Mouse (Mus musculus): ENCODE measurements around the gene Kcnn1.
"Not testable (repeated sequence)": the region's sequence is repeated elsewhere in the genome, so short reads cannot be mapped to it uniquely, and the experiment has no call there.

Kcnn1 gene

DNA sequence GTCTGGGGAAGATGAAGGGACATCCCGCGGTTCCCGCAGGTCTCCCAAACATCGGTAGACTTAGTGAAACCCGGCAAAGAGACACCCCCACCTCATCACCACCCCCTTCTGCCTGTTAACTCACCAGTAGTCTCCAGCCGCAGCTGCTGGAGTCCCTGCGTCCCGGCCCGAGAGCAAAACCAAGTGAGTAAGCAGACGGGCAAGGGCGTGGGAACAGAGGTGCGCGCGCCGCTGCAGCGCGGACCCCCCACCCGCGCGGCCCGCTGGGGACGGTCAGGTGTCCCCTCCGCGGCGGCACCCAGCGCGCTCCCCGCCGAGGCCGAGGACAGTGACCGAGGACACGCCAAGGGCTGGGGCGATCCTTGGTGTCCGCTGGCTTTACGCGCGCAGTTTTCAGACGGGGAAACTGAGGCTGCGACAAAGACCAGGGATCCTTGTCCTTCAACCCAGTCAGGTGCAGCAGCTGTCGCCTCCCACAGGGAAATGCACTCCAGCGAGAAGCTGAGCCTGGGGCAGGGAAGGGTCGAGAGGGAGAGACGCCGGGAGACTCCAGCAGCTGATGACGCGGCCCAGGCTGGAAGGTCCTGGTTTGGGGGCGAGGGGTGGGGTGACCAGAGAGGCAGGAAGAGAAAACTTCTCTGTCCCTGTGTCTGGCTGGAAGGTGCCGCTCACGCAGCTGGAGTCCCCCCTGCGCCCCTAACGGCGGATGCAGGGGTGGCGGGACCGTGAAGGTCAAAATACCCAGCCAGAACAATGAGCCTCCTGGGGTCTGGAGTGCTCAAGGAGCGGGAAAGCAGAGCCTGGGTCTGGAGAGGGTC lies at the start of gene Kcnn1:
Kcnn1 (minus strand) TSS at position 435 of the 818 bp plus-strand sequence.
- no peak for DNase-seq (ENCODE audit: extremely low spot score, low read depth, low spot score)

DNA sequence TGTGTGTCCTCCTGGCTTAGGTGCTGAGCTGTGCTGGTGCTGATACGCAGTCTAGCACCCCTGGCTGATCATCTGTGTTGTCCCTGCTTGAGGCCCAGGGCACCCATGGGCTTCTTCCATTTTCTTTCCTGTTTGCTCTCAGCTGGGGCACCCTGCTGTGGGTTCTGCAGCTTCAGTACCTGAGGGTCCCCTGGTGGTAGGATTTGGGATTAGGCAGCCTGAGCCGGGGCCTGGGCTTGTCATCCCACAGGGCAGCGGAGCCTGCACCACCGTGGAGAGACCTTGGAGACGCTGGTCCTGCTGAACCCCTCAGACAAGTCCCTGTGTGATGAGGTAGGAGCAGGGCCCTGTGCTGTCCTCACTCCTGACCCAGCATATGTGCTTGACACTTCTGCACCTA lies 48.5 kb upstream of the Kcnn1 start:
- DNase-seq (ENCODE audit: extremely low spot score, low read depth, low spot score): no peak

DNA sequence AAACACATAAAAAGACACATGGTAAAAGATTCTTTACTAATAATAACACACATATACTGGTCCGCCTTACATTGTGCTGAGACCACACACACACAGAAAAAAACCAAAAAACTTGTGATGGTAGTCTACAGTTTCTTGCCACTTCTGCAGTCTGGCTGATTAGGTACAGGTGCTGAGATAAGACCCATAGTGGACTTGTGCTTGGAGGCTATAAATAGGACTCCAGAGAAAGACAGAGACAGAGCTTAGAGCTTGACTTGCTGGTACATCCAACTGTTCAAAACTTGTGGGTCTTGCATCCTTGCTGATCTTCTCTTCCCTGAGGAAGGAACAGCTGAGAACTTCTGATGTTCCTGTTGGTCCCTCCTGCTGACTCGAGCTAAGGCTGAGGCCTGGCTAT lies 44.5 kb upstream of the Kcnn1 start:
- no peak for DNase-seq (ENCODE audit: extremely low spot score, low read depth, low spot score)

GRCm38 (mm10) chr8:70905831-70906736 lies 43.0 kb upstream of the Kcnn1 start, which contains the start of gene Map1s:
Gene Map1s (plus strand): TSS chr8:70905932.
- no peak for DNase-seq (ENCODE audit: extremely low spot score, low read depth, low spot score)

- no peak for DNase-seq (ENCODE audit: extremely low spot score, low read depth, low spot score)
These were observed 42.4 kb upstream of the Kcnn1 start for GRCm38 (mm10) chr8:70905463-70905830.

DNA sequence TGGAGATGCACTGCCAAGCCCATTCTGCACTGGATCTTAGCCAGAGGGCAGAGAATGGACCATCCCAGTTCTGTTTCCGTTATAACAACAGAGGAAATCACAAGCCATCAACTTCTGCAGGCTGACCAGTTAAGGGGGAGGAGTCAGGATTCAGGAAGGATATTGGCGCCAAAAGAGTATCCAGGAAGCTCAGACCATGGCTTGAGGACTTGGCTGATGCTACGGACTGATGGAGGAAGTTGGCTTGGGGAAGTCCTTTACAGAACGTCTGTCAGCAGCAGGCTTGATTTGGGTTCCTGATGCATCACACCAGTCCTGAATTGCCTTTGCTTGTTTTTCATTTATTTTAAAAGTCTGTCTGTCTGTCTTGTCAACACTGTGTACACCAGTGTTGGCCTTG lies 41.5 kb upstream of the Kcnn1 start:
- DNase-seq (ENCODE audit: extremely low spot score, low read depth, low spot score): no peak

- no peak for DNase-seq (ENCODE audit: extremely low spot score, low read depth, low spot score)
These were observed 40.5 kb upstream of the Kcnn1 start for GRCm38 (mm10) chr8:70903582-70903981.

- no peak for DNase-seq (ENCODE audit: extremely low spot score, low read depth, low spot score)
These were observed 40.1 kb upstream of the Kcnn1 start for GRCm38 (mm10) chr8:70903112-70903511.

DNA sequence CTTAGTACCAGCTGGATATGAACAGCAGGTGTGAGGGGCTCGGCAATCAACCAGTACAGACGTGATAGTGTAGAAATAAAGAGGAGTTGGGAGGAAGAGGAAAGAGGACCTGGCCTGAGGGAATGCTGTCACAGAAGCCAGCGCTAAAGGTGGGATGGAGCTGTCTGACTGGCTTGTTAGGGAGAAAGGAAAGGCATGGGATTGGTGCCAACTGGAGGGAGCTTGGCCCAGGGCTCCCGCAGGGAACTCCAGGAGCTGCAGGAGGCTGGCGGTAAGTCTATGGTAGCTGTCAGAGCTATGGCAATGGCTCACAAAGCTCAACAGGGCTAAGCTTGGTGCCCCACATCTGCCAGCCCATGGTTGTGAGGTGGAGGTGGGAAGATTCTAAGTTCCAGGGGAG lies 39.2 kb upstream of the Kcnn1 start:
- no peak for DNase-seq (ENCODE audit: extremely low spot score, low read depth, low spot score)

- DNase-seq (ENCODE audit: extremely low spot score, low read depth, low spot score): no peak
These were observed 37.9 kb upstream of the Kcnn1 start for GRCm38 (mm10) chr8:70900872-70901387.

DNA sequence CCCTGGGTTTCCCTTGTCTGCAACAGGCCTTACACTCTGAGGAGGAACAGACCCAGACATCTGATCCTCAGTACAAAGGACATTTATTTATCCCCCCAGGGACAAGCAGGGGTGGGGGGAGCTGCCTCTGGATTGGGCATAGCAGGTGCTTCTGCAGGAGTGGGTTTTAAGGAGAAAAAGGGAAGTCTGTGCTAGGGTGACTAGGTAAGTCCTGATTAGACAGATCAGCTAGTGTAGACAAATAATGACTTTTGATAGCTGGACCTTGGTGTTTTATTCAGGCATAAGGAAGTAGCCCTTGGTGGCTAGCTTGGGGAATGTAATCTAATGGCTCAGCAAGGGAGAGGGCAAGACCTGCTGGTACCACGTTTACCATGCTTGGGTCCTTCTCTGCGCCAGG lies 36.2 kb upstream of the Kcnn1 start:
- DNase-seq (ENCODE audit: extremely low spot score, low read depth, low spot score): no peak

- no peak for DNase-seq (ENCODE audit: extremely low spot score, low read depth, low spot score)
These were observed 35.7 kb upstream of the Kcnn1 start for GRCm38 (mm10) chr8:70898661-70899198.

GRCm38 (mm10) chr8:70897681-70898413 lies 34.8 kb upstream of the Kcnn1 start:
- peak; percentile 86 for DNase-seq (ENCODE audit: extremely low spot score, low read depth, low spot score)

GRCm38 (mm10) chr8:70897021-70897680 lies 34.1 kb upstream of the Kcnn1 start, which contains the start of gene Rpl18a:
Gene Rpl18a (minus strand): TSS chr8:70897412.
- peak; percentile 94 for DNase-seq (ENCODE audit: extremely low spot score, low read depth, low spot score)

DNA sequence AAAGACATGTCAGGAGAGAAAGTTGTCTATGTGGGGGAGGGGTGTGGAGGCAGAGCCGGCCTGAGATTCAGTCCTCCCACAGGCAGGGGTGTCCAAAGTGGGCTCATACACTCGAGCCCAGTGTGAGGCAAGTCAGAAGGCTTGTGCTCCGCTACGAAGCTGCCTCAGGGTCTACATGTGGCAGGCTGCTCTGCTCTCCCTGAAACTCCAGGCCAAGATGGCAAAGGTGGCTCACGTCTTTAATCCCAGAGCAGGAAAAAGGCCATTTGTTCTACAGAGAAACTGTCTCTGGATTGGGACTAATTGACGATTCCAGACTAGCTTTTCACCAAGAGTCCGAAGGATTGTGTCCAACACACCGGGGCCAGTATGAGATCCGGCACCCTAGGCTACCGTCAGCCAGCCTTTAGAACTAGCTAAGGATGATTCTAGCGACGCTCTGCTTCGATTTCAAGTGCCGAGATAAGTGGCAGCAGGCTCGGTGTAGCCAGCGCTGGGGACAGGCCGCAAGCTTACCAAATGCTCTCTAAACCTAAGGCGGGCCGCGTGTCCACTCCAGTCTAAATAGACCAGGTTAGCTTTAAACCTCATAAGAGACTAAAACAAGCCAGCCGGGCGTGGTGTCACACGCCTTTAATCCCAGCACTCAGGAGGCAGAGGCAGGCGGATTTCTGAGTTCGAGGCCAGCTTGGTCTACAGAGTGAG lies 33.4 kb upstream of the Kcnn1 start:
- DNase-seq (ENCODE audit: extremely low spot score, low read depth, low spot score): no peak

DNA sequence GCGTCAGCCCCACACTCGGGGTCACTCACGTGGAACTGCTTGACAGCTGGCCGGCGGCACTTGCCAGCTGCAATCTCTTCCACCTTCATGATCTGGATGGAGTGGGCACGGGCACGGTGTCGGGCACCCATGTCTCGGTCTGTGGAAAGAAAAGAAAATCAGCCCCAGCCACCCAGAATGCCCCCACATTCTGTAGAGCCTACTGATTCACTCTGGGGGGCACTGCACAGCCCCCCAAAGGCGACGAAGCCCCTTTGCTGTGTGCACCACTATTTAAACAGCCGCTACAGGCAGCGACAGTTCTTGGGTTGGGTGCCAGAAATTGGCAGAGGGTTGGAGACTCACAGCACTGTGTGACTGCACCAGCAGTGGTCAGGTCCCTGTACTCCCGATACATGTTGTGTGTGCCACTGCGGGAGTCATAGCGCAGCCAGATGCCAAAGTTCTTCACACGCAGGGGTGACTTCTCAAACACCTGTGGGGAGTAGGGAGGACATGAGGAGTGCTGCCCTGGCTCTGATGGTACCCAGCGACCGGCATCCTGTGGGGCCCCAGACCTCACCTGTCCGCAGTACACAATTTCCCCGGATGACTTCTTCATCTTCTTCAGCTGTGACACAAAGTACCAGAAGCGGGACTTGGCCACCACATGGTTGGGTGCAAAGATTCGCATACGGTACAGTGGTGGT lies 32.7 kb upstream of the Kcnn1 start:
- DNase-seq (ENCODE audit: extremely low spot score, low read depth, low spot score): not testable (repeated sequence)

DNA sequence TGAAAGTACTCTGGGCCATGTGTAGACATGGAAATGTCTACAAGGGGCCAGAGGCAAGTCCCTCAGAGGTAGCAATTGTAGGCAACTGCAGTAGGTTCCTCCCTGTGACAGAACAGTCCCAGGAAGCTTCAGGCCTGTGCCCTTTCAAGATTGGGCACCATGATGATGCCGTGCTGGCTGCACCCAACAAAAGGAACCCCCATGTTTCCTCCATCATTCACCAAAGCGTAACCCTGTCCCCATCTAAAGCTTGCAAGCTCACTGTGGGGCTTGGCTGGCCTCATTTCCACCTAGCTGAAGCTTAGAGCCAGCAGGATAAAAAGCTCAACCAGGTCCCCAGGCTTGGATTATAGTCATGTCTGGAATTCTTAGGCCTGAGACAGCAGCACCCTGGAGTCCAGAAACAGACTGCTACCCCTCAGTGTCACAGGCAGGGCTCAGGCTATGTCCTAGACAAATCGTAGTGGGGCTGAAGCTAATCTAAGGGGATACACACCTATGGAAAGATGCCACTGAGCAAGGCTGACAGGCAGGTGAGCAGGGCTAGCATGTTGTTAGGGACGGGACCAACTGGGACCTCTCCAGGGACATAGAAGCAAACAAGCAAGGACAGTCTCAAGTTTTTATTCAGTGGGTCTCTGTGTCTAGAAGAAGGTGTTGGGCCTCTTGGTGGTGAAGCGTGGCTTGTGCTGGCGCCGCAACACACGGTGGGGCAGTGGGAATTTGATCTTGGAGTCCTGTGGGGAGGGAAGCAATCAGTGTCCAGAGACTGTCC lies 31.9 kb upstream of the Kcnn1 start:
- no peak for DNase-seq (ENCODE audit: extremely low spot score, low read depth, low spot score)

GRCm38 (mm10) chr8:70894385-70894720 lies 31.3 kb upstream of the Kcnn1 start:
- no peak for DNase-seq (ENCODE audit: extremely low spot score, low read depth, low spot score)
